Mouse (Mus musculus): ENCODE results near the gene Dsn1. TPM values are rescaled to one million over a fixed set of nuclear protein-coding genes. Genes with fewer than 3 reads are reported as not detected.
A peak's percentile ranks its signal among the peaks of the same experiment; 100 is the strongest.

Dsn1 gene
- total RNA-seq (2021) = 1 to 10 TPM; 2.7 to 4.3 TPM
- long read RNA-seq, partial matches to known transcripts = 0 of 8 reads
- long read RNA-seq, other reads (novel, unspliced or antisense) = 4 of 8 reads

- peak; percentile 80 to 89 for DNase-seq (ENCODE audit: low spot score in 2 of 2)
Observed at GRCm38 (mm10) chr2:157006511-157007233, at the start of gene Dsn1. TSS of gene Dsn1 (minus strand) at chr2:157007154.

DNA sequence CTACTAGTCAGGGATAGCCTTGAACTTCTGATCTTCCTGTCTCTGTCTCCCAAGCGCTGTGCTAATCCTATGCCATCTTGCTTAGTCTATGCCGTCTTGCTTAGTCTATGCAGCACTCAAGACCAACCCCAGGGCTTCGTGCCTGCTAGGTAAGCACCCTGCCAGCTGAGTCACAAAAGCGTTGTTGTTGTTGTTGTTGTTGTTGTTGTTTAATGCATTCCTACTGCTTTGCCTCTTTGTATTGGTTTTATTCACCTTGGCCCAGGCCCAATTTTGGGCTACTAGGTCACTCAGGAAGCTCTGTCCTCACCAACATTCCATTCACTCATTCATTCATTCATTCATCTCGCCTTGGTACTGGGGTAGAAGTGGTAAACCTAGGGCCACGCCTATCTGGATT, 48.8 kb upstream of the Dsn1 start:
- no peak for DNase-seq (ENCODE audit: low spot score in 2 of 2)

GRCm38 (mm10) chr2:157054816-157055215, 47.9 kb upstream of the Dsn1 start:
- peak in 1 of 2 experiments; percentile 58 for DNase-seq (ENCODE audit: low spot score in 2 of 2)

- no peak for DNase-seq (ENCODE audit: low spot score in 2 of 2)
Observed at GRCm38 (mm10) chr2:157054297-157054696, 47.3 kb upstream of the Dsn1 start.

- DNase-seq (ENCODE audit: low spot score in 2 of 2) = no peak
Observed at GRCm38 (mm10) chr2:157053787-157054186, 46.8 kb upstream of the Dsn1 start.

DNA sequence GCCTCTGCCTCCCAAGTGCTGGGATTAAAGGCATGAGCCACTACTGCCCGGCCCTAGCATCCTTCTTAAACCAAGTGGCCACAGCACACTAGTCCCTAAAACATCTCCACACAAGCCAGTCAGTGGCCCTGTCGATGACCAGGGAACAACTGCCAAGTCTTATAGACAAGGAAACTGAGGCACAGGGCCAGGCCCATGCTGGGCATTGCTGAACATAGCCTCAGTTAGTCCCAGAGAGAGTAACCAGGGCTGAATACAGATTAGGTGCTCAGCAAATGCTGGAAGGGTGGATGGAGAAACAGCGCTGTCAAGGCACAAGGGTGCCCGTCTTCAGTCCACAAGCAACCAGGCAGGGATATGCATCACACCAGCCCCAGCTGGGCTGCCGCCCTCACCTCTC, 46.2 kb upstream of the Dsn1 start:
- DNase-seq (ENCODE audit: low spot score in 2 of 2) = no peak

GRCm38 (mm10) chr2:157052448-157052847, 45.5 kb upstream of the Dsn1 start:
- no peak for DNase-seq (ENCODE audit: low spot score in 2 of 2)

DNA sequence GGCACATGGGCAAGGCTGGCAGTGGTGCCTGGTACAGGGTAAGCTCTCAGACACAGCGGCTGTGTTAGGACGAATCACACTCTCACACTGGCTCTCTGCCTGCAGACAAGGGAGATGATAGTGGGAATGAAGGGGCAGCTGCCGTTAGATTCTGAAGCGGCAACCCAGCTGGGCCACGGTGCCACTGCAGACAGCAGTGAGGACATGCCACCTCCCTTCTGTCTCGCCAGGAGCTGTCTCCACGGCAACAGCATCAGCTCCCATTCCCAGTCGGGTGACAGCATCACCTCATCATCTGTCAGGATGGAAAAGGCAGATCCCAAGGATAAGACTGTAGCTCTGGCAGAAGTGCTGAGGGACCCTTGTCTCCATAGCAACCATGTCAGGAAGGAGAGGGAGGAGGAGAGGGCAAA, 42.9 kb upstream of the Dsn1 start:
- peak in 1 of 2 experiments; percentile 73 for DNase-seq (ENCODE audit: low spot score in 2 of 2)

- DNase-seq (ENCODE audit: low spot score in 2 of 2) = peak; percentile 82 to 88
Observed at GRCm38 (mm10) chr2:157048395-157049181, 41.6 kb upstream of the Dsn1 start.

GRCm38 (mm10) chr2:157046956-157047355, 40.0 kb upstream of the Dsn1 start:
- DNase-seq (ENCODE audit: low spot score in 2 of 2) = no peak

DNA sequence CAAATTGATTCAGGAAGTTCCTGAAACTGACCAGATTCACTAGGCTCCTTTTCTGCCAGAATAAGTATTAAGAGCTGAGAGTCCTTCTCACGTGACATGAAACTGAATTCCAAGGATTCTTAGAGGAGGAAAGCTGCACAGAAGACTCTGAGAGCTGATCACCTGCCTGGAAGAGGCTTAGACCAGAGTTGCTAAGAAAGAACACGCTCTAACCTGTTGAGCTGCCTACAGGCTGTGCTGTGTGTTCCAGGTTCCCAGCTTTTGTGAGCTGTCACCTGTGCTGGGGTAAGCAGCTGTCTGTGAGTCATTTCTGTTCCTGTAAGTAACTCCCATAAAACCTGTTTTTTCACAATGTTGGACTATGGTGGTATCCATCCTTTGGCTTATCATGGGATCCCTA, 39.0 kb upstream of the Dsn1 start:
- no peak for DNase-seq (ENCODE audit: low spot score in 2 of 2)

- no peak for DNase-seq (ENCODE audit: low spot score in 2 of 2)
Observed at GRCm38 (mm10) chr2:157043987-157044386, 37.0 kb upstream of the Dsn1 start.

- DNase-seq (ENCODE audit: low spot score in 2 of 2) = peak; percentile 64 to 84
Observed at GRCm38 (mm10) chr2:157043556-157043955, 36.6 kb upstream of the Dsn1 start.

- no peak for DNase-seq (ENCODE audit: low spot score in 2 of 2)
Observed at GRCm38 (mm10) chr2:157041421-157041820, 34.5 kb upstream of the Dsn1 start.

DNA sequence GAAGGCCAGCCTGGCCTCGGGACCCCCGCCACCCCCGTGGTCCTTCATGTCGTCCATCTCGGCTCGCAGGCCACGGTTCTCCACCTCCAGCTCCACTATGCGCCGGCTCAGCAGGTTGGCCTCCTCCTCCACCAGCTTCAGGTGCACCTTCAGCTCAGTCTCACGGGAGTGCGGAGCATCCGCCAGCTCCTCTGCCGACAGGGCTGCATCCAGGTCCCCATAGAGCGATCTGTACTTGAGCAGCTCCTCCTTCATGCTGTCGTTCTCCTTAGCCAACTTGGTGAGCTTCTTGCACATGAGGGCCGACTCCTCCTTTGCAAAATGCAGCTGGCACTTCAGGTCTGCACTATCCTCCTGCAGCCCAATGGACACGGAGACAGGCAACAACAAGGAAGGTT, 33.7 kb upstream of the Dsn1 start:
- DNase-seq (ENCODE audit: low spot score in 2 of 2) = no peak

DNA sequence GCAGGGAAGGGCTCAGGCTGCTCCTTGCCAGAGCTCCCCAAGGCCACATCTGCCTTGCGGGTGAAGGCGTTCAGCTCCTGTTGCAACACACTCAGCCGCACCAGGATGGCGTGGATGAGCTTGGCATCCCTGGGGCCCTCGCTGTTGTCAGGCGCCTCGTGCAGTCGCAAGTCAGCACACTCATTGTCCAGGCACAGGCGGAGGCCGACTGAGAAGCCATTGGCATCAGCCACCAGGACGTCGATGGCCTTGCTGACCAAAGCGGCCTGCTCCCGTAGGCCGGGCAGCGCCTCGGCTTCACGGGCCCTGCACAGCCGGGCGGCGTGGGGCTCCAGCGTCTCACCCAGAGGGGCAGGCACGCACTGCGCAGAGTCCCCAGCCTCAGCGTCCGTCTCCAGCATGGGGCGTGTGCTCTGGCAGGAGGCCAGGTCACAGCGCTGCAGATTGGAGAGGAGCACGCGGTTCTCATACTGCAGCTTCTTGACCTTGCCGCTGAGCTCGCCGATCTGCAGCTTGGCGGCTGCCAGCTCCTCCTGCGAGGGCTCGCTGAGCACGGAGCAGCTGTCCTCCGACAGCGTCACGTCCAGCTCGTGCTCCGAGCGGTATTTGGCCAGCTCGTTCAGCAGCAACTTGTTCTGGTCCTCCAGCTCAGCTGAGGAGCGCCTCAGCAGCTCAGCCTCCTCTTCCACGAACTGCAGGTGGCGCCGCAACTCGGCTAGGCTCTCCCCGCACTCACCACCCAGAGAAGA, 33.1 kb upstream of the Dsn1 start:
- DNase-seq (ENCODE audit: low spot score in 2 of 2) = no peak

GRCm38 (mm10) chr2:157037303-157037702, 30.3 kb upstream of the Dsn1 start:
- DNase-seq (ENCODE audit: low spot score in 2 of 2) = no peak

DNA sequence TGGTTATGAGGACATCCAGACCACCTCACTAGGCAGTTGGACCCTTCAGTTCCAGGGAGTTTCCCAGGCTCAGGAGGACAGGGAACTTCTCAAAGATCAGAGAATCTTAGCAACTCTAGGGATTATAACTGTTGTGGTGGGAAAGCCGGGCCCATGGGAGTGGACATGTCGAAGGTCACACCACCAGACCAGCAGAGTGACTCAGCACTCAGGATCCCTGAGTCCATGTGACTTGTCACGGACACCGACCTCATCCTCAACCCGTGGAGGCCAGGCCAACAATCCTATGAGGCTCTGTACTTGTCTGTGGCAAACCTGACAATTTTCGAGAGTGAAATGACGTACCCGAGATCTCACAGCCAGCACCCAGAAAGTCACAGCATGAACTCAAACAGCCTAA, 29.4 kb upstream of the Dsn1 start:
- DNase-seq (ENCODE audit: low spot score in 2 of 2) = no peak

DNA sequence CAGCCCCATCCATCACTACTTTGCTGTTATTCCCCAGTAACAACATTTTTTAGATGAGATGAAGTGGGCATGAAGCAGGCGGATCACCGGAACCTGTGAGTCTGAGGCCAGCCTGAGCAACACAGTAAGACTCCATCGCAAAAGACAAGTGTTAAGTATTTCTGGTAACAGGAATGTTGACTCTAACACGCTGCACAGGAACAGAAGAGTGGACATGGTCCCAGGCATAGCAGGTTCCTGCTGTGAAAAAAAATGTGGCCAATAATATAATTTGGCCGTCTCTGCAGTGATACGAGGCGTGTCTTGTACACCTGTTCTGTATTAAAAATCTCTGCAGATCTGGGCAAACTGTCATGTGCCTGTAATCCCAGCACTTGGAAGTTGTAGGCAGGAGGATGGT, 28.4 kb upstream of the Dsn1 start:
- no peak for DNase-seq (ENCODE audit: low spot score in 2 of 2)

- peak; percentile 73 to 90 for DNase-seq (ENCODE audit: low spot score in 2 of 2)
Observed at GRCm38 (mm10) chr2:157030804-157031203, 23.9 kb upstream of the Dsn1 start.

DNA sequence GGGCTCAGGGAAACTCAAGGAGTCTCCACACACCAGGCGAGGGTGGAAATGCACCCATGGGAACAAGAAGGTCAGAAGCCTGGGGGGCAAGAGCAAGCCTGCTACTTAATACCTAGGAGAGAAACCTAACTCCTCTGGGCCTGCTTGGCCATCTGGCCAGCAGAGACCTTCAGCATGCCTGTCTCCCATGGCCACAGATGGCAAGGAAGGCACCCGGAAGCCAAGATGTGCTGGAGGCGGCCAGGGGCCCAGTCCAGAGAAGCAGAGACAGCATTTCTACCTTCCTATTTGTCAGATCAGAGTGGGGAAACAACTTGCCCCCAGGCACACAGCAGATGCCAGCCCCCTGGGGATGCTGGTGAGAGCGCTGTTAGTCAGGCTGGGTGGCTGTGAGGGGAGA, 21.3 kb upstream of the Dsn1 start:
- no peak for DNase-seq (ENCODE audit: low spot score in 2 of 2)
